Mouse (Mus musculus): ENCODE measurements around the gene Lactbl1.

- TF ChIP-seq CTCF (IDR thresholded peaks at IDR 0.05; ENCODE audit: borderline replicate concordance, insufficient read depth, low read depth, low read length), result no peak
- TF ChIP-seq POLR2A (IDR thresholded peaks at IDR 0.05; ENCODE audit: borderline replicate concordance, insufficient read depth, low read length), result no peak
These were observed 22.6 kb upstream of the Lactbl1 start for GRCm38 (mm10) chr4:136599869-136600268.
